Mouse (Mus musculus) left cerebral cortex, postnatal 10 days (tissue): ENCODE measurements at regions not wholly inside any gene's neighbourhood (a gene's known extent, or its start where the extent isn't known, plus 50 kb on each side); places are given as distances from the start of the nearest gene placed in this dataset.
A peak's percentile ranks its signal among the peaks of the same experiment; 100 is the strongest.
"Not testable (repeated sequence)": the region's sequence is repeated elsewhere in the genome, so short reads cannot be mapped to it uniquely, and the experiment has no call there.

Source experiments
- DNase-seq, 2 experiments: peaks; one replicate each; pipeline ENCODE4 v3.0.0; 2021 to 2022; ENCODE audit warnings: low spot score in 2 of 2, mixed read lengths in 1 of 2; ENCODE audit errors: extremely low spot score in 1 of 2
- intact Hi-C: fragments of 180-260 bp; cut with DNase I; formaldehyde crosslinking; loops from one replicate; pipeline ENCODE4 v1.15.1; 2025

DNA sequence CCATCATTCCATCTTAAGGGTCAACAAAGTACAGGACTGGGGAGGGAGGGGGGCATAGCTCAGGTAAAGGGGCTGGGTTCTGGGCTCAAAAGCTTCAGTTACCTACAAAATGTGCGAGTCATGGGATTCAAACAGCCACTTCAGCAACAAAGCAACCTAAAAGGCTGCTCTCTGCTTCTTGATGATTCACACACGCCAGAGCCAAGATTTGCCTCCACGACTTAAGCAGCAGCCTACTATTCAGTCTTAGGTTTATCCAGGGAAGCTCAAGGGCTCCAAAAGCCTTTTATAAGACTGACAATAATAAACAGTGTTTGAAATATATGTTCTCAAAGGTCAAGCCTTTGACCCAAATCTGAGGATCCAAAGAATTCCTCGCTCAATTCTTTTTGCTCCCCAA lies 225.3 kb downstream of the Lyplal1 start:
- intact Hi-C loops: no loop called here
- no peak for DNase-seq

DNA sequence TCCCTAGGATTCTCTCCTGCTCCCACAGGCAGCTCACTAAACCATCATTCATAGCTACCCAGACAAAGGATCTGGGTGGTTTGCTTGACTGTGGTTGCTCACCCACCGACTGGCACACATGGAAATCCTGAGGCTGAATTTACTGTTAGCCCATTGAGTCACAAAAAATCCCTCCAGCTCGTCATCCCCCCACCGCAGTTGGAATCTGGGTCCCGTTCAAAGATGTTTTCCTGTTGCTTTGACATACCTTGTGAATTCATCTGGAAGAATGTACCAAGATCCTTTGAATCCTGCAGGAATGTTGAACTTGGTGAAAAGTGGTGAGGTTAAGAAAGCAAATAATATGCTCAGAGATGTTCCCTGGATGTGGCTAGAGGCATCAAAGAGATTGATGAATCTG lies 223.7 kb downstream of the Lyplal1 start:
- intact Hi-C loops: no loop called here
- no peak for DNase-seq

DNA sequence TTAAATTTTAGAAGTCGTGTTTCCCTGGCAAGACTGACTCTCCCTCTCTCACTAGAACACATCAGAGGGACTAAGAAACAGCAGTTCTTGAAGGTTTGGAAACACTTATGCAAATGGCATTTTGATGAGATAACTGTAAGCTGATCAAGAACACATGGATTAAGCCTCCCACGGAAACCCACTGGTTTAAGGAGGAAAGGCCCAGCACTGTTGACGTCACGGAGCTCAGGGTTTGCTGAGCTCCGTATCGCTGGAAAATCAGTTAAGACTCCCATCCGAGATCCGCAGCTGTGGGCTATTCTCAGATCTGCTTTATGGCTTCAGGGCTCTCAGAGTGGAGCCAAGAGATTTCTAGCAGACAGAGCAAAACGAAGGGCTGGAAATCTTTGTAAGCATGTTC lies 218.6 kb downstream of the Lyplal1 start:
- intact Hi-C loops: no loop called here
- peak; percentile 18 to 22 for DNase-seq

DNA sequence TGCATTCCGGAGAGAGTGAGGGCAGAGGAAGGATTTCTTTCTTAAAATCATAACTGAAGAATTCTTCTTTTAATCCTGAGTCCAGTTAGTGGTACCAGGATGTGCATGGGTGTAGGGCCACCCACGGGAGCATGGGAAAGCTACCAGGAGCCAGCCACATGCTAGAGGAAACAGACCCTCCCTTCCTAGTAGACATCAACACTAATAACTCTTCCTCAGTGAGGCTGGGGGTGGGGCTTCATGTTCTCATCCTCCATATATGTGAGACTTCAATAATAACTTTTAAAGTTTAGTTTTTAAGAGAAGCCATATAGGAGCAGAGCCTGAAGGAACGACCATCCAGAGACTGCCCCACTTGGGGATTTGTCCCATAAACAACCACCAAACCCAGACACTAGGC lies 216.8 kb downstream of the Lyplal1 start:
- intact Hi-C loops: no loop called here
- no peak for DNase-seq

DNA sequence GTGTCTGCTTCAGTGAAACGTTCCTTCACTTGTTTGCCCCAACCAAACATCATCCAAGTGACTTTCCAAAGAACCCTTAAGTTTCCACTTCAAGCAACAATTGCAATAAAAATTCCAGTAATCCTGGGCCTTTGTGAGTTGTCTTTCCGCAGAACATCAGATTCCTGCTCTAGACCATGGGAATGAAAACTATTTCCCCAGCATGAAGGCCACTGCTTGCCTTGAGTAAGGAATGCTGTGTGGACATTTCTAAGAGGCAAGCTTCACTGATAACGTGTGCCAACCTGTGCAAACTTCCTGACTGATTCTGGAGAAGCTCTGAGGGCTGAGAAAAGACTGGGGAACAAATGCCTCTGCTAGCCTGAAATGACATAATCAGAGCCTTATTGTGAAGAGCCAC lies 214.7 kb downstream of the Lyplal1 start:
- DNase-seq: no peak
- intact Hi-C loops: no loop called here

DNA sequence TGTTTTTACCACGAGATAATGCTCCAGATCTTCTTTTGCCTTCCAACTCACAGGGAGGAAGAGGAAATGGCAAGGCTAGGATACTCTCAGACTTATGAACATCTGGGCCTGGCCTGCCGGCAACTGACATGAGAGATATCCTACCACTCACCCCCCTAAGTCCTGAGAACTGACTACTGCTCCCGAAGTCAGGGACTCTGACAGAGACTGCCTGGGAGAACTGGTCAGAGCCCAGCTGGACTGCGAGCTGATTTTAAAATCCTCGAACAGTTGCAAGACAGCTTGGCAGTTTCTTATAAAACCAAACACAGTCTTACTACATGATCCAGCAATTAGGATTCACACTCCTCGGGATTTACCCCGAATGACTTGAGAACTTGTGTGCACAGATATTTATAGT lies 211.4 kb downstream of the Lyplal1 start:
- DNase-seq: peak in 1 of 2 experiments; percentile 2
- intact Hi-C loops: no loop called here

DNA sequence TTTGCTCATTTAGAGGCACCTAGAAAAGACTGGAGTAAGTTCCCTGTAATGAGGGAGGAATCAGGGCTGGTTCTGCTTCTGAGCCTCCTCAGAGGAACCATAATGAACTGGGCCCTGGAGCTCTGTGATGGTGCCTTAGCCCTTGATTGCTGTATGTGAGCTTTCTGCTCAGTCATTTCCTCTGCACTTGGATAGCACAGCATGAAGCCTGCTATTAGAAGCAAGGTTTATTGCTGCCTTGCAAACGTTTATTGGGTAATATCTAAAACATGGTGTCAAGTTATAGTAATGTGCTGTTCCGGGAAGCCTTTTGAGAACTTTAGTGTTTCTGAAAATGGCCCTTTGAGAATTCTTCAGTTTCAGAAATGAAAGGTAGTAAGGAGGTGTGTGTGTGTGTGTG lies 201.5 kb downstream of the Lyplal1 start:
- intact Hi-C loops: no loop called here
- DNase-seq: no peak

DNA sequence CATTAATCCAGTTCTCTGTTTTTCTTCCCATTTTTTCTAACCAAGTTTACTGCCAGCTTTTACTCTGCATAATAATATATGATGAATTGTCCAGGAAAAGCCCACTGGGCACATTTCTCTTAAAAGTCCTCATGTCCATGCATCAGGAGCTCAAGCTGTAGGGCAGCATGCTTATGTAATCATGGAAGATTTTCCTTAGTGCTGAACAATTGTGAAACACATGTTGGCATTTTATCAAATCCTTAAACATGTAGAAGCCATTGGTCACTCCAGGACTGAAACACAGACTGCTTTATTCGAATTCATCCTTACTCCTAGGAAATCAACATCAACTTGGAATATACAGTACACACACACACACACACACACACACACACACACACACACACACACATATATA lies 198.4 kb downstream of the Lyplal1 start:
- intact Hi-C loops: no loop called here
- DNase-seq: peak in 1 of 2 experiments; percentile 2

DNA sequence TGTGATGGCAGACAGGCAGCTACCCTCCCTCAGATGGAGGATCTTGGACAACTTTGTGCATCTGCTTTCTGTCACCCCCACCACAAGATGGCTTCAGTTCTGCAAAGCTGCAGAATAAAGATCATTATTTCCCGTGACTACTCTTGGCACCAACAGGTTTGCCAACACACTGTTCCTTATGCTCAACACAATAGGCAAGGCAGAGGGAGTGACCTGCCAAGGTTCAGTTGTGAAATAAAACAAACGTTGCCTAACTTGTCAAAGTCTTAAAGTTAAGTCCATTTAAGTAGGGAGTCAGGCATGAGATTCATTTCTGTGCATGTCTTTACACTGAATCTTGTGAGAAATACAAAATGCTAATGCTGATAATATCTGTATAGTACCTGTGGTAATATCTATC lies 193.4 kb downstream of the Lyplal1 start:
- DNase-seq: no peak
- intact Hi-C loops: no loop called here

DNA sequence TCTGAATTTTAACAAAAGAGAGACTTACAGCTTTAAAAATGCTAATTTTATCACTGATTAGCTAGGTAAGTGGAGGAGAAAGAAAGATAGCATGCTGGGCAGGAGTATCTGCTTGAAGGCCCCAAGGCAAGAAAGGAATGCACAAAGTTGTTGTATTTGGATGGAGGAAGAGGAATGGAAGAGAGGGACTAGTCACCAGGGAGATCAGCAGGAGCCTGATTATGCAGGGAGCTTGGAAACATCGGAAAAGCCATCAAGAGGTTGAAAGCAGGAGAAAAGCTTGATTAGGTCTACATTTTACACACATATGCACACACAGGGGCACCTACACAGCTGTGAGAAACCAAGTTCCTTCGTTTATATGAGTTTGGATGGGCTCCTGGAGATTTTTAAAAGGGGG lies 188.1 kb downstream of the Lyplal1 start:
- no peak for DNase-seq
- intact Hi-C loops: no loop called here

DNA sequence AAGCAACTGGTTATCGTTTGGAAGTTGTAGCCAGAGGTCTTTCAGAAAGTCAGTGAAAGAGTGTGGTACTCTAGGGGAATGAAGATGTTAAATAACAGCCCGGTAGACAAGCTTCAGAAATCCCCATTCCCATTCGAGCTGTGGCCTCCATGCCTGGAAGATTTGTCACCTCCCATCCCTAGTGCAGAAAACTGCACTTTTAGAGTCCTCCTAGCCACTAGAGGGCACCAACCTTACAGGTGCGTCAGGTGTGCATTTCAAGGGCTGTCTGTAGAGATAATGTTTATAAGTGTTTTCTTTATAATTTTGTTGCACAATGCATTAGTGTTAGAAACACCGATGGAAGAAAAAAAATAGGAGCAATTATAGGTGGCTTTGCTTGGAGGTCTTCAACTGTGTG lies 187.3 kb downstream of the Lyplal1 start:
- intact Hi-C loops: no loop called here
- no peak for DNase-seq

DNA sequence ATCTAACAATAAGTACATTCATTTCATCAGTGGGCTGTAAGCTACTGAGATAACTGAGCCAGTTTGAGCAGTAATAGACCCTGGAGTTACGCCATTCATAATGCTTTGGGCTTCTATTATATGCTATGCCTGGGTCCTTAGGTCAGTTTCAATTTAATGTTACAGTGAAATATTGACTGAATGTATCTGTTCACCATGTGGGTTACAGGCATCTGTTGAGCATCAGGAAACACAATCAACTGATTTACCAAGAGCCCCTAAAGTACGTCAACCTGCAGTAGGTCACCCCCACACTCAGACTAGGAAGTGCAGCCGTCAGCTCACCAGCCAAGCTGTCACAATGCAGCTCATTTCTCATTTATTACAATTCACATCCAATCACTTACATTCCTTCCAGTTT lies 183.5 kb downstream of the Lyplal1 start:
- no peak for DNase-seq
- intact Hi-C loops: no loop called here

DNA sequence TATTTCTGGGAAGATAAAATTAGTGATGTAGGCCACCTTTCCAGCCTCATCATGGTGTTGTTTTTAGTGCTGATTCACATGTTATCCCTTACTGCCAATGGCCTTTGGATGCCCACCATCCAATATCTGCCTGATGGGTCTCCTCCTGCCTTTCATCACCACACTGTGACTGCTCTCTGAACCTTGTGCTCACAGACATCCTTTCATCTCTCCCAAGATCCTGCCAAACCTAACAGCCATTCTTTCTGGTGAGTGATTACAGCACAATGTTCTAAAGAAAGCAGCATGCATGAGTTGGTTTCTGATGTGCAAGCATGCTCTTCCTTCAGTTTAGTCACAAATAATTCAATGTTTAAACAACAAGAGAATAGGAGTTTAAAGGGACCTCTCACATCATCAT lies 180.1 kb downstream of the Lyplal1 start:
- intact Hi-C loops: no loop called here
- no peak for DNase-seq

DNA sequence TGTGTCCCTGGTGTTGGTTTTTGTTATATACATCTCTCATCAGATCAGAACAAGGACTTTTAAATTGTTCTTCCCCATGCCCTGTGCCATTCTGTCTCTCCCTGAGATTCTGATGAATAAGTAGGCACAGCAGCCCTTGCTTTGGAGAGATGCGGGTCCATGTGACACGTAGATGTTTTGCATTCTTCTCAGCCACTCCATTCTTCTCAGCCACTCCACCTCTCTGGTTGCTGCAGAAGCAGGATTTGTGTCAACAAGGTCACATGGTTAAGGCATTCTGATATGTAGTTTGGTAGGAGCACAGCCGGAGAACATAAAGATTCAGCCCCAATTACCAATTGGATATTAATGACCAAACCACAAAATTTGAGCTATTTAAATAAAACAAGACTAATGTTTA lies 177.2 kb downstream of the Lyplal1 start:
- intact Hi-C loops: no loop called here
- DNase-seq: no peak

DNA sequence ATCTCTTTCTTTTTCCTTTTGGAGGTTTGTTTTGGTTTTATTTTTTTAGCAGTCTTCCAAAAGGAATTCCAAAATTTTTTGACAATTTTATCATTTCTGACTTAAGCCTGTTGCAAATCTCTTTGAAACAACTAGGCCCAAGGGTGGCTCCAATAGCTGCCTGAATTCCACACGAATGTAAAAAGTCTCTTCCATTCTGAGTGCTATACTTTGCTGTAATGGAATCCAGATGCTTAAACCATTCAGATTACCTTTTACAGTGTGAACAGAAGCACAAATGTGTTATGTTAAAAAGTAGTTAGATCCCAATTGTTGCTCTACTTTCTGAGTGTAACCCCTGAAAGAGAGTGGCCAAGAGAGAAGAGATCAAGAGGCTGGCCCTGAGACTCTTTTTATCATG lies 176.6 kb downstream of the Lyplal1 start:
- DNase-seq: no peak
- intact Hi-C loops: no loop called here

DNA sequence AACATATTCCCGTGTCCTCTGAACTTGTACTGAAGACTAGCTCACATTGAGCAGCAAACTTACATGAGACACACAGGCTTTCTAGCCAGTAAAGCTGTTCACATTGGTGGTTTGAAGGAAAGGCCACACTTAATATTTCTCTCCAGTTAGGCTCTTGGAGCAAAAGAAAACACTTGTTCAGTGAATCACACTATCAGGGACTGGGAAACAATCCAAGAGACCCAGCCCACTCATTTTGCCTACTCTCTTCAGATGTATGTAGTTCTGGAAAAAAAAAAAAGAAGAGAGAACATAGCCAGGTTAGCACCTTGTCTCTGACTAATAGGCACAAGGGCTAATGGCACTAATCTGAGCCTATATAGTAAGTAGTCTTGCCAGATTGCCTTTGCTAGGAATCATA lies 165.9 kb downstream of the Lyplal1 start:
- intact Hi-C loops: no loop called here
- no peak for DNase-seq

DNA sequence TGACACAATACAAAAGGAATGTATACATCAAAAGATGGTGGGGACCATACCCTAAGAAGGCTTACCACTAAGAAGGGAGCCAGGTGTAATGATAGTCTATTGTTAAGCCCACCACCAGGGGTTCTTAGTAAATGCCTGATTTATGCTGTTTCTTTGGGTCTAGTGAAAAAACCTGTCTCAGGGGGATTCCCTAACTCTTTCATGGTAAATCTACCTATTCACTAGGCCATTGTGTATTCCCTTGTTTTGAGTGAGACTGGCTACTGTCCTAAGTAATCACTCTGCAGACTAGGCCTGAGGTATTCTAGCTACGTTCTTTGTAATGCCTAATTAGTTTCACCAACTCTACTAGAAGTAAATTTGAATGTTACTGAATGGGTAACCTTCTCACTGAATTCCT lies 161.3 kb downstream of the Lyplal1 start:
- DNase-seq, intact Hi-C loops: not testable (repeated sequence)

DNA sequence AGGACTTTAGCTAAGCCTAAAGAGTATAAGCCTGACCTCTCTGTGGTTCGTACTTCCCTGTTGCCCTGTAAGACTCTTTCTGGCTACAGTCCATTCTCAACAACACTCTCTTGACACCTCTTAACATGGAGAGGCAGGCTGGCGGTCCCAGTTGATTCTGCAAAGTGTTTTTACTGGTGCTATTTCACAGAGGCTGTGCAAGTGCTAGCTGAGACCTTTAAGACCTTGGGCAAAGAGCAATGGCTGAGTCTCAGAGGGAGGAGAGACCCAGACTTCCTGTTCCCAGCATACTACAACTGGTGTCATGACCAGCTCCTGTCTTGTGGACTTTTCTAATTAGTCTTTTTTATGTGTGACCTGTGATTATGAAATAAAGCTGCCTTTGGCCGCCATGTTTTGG lies 159.6 kb downstream of the Lyplal1 start:
- intact Hi-C loops: no loop called here
- no peak for DNase-seq

DNA sequence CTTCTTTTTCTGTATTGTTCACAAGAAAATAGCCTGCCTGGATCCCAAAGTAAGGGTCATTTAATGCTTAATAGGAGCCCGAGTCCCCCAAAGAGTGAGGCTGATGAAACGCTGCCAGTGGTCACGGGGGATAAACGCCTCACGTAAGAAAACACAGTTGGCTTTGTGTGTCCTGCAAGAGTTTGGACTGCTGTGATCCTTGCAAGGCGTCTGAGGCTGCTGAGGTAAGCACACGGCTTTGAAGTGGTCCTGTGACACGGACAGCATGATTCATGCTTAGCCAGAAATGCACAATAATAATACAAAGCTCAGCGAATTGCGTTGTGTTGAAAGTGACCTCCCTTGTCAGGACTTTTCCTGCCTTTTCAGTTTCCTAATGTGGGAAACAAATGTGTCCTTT lies 158.8 kb downstream of the Lyplal1 start:
- intact Hi-C loops: no loop called here
- DNase-seq: peak in 1 of 2 experiments; percentile 43

DNA sequence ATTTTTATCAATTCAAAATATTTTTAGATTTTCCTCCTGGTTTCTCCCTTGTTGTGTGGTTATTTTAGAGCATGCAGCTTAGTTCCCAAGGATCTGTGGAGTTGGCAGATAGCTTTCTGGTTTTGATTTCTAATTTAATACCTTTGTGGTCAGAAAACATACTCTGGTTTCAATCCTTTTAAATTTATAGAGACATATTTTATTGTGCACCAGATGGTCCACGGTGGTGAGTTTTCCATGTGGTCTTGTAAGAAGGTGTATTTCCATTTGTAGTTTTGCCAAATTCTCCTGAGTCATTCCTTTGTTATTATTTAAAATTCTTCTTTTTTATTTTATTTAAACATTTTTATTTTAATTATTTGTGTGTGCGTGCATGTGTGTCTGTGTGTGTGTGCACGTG lies 154.5 kb downstream of the Lyplal1 start:
- intact Hi-C loops: no loop called here
- DNase-seq: no peak

DNA sequence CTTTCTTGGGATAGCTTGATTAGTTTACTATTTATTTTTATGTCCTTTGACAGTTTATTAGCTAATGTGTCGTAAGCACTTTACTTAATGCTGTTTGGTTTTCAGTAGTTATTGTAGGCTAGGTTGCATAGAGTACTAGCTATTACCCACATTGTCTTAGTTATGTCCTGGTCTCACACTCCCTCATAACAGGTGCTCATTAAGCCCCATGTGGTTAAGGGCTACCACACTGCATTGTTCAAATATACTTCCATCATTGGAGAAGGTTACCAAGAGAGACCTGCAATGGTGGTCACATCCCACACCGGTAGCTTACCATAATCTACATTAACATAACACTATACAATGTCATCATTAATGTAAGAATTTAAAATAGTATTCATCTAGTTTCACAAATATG lies 153.3 kb downstream of the Lyplal1 start:
- intact Hi-C loops: no loop called here
- DNase-seq: no peak

DNA sequence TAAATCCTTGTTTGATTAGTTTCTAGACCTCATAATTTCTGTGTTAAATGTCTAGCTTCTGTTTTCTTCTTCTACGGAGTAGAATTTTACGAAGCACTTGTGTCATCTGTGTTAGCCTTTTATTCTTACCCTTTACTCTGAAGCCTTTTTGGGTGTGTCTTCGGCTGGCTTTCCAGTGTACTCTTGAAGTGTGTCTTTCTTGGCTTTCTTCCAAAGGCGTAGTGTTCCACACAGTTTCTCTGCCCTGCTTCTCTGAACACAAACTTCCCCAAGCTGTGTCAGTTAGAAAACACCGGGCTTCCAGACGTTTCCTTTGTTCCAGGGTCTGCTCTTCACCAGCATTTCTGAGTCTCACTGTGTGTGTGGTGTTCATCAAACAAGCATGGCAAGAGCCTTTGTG lies 152.7 kb downstream of the Lyplal1 start:
- no peak for DNase-seq
- intact Hi-C loops: no loop called here
